Mouse (Mus musculus): Measurements from ENCODE around the gene Slc35d2. TPM values are rescaled to one million over a fixed set of nuclear protein-coding genes. Genes with fewer than 3 reads are reported as not detected.

The Slc35d2 gene
- polyA plus RNA-seq (2012; fragmentation: generic; extraction: Trizol) = 2.1 TPM
- long read RNA-seq, experiment 1, transcript Slc35d2-201 (12 exons, 2,303 nt) = major isoform, 5 of 9 reads
- long read RNA-seq, experiment 1, partial matches to known transcripts = 1 of 9 reads
- long read RNA-seq, experiment 1, other reads (novel, unspliced or antisense) = 1 of 9 reads
- long read RNA-seq, experiment 2, transcript Slc35d2-201 (12 exons, 2,303 nt) = major isoform, 17 of 34 reads
- long read RNA-seq, experiment 2, transcript Slc35d2-202 (11 exons, 917 nt) = minor isoform, 8 of 34 reads
- long read RNA-seq, experiment 2, partial matches to known transcripts = 0 of 34 reads
- long read RNA-seq, experiment 2, other reads (novel, unspliced or antisense) = 9 of 34 reads

GRCm38 (mm10) chr13:64128858-64129615 is at the start of gene Slc35d2:
Gene Slc35d2, minus strand, starts transcription at chr13:64129368.
- no peaks in the 10 kb centered on the region for H3K79me3 ChIP-seq (ENCODE audit: low read depth)
- H3K27me3 ChIP-seq (ENCODE audit: control insufficient read depth, insufficient read depth, insufficient read length) = no peaks in the 10 kb centered on the region
- H3K79me2 ChIP-seq (ENCODE audit: control insufficient read depth, insufficient read depth) = no peaks in the 10 kb centered on the region
- peak within 1 kb of the TSS; percentile 34 for H3K4me3 ChIP-seq (ENCODE audit: insufficient read depth, poor library complexity, severe bottlenecking)
- peak within 1 kb of the TSS; percentile 48 for H3ac ChIP-seq (ENCODE audit: control insufficient read depth, insufficient read length, low read depth)
- TF ChIP-seq USF1 (IDR thresholded peaks at IDR 0.05; ENCODE audit: low read depth) (no peak), MYOD1 (IDR thresholded peaks at IDR 0.05; ENCODE audit: control insufficient read depth, insufficient read length, low read depth) (no peak), MAX (IDR thresholded peaks at IDR 0.05) (no peak), MYOG (IDR thresholded peaks at IDR 0.05; ENCODE audit: control insufficient read depth, extremely low read depth, insufficient read length) (no peak), CEBPB (IDR thresholded peaks at IDR 0.05; ENCODE audit: low read depth) (no peak), CTCF (IDR thresholded peaks at IDR 0.05; ENCODE audit: control insufficient read depth, insufficient read depth, insufficient read length) (no peak), FOSL1 (IDR thresholded peaks at IDR 0.05; ENCODE audit: insufficient read depth, low read length, poor library complexity, severe bottlenecking) (no peak)
- peaks cover 15% of the 10 kb centered on the region for H3K36me3 ChIP-seq (ENCODE audit: control insufficient read depth, insufficient read depth)

GRCm38 (mm10) chr13:64178000-64178399 is 48.8 kb upstream of the Slc35d2 start:
- no peaks in the 10 kb centered on the region for H3K79me2 ChIP-seq (ENCODE audit: control insufficient read depth, insufficient read depth)
- no peak overlapping the region for H3K4me3 ChIP-seq (ENCODE audit: insufficient read depth, poor library complexity, severe bottlenecking)
- TF ChIP-seq USF1 (IDR thresholded peaks at IDR 0.05; ENCODE audit: low read depth) (no peak), MYOD1 (IDR thresholded peaks at IDR 0.05; ENCODE audit: control insufficient read depth, insufficient read length, low read depth) (no peak), MYOG (IDR thresholded peaks at IDR 0.05; ENCODE audit: control insufficient read depth, extremely low read depth, insufficient read length) (no peak), MAX (IDR thresholded peaks at IDR 0.05) (no peak), CTCF (IDR thresholded peaks at IDR 0.05; ENCODE audit: control insufficient read depth, insufficient read depth, insufficient read length) (no peak), FOSL1 (IDR thresholded peaks at IDR 0.05; ENCODE audit: insufficient read depth, low read length, poor library complexity, severe bottlenecking) (no peak), CEBPB (IDR thresholded peaks at IDR 0.05; ENCODE audit: low read depth) (no peak)
- H3K36me3 ChIP-seq (ENCODE audit: control insufficient read depth, insufficient read depth) = peaks cover 5% of the 10 kb centered on the region
- no peaks in the 10 kb centered on the region for H3K79me3 ChIP-seq (ENCODE audit: low read depth)
- no peak overlapping the region for H3ac ChIP-seq (ENCODE audit: control insufficient read depth, insufficient read length, low read depth)
- no peaks in the 10 kb centered on the region for H3K27me3 ChIP-seq (ENCODE audit: control insufficient read depth, insufficient read depth, insufficient read length)

- H3K27me3 ChIP-seq (ENCODE audit: control insufficient read depth, insufficient read depth, insufficient read length) = no peaks in the 10 kb centered on the region
- no peak overlapping the region for H3K4me3 ChIP-seq (ENCODE audit: insufficient read depth, poor library complexity, severe bottlenecking)
- peaks cover 2% of the 10 kb centered on the region for H3K79me3 ChIP-seq (ENCODE audit: low read depth)
- H3ac ChIP-seq (ENCODE audit: control insufficient read depth, insufficient read length, low read depth) = no peak overlapping the region
- peaks cover 7% of the 10 kb centered on the region for H3K36me3 ChIP-seq (ENCODE audit: control insufficient read depth, insufficient read depth)
- H3K79me2 ChIP-seq (ENCODE audit: control insufficient read depth, insufficient read depth) = no peaks in the 10 kb centered on the region
- TF ChIP-seq MYOD1 (IDR thresholded peaks at IDR 0.05; ENCODE audit: control insufficient read depth, insufficient read length, low read depth) (no peak), CEBPB (IDR thresholded peaks at IDR 0.05; ENCODE audit: low read depth) (no peak), CTCF (IDR thresholded peaks at IDR 0.05; ENCODE audit: control insufficient read depth, insufficient read depth, insufficient read length) (no peak), MYOG (IDR thresholded peaks at IDR 0.05; ENCODE audit: control insufficient read depth, extremely low read depth, insufficient read length) (no peak), MAX (IDR thresholded peaks at IDR 0.05) (no peak), USF1 (IDR thresholded peaks at IDR 0.05; ENCODE audit: low read depth) (no peak), FOSL1 (IDR thresholded peaks at IDR 0.05; ENCODE audit: insufficient read depth, low read length, poor library complexity, severe bottlenecking) (no peak)
Measured at GRCm38 (mm10) chr13:64169746-64170145, 40.6 kb upstream of the Slc35d2 start.

GRCm38 (mm10) chr13:64163147-64163715 is 34.1 kb upstream of the Slc35d2 start:
- peaks cover 12% of the 10 kb centered on the region for H3K79me3 ChIP-seq (ENCODE audit: low read depth)
- TF ChIP-seq USF1 (IDR thresholded peaks at IDR 0.05; ENCODE audit: low read depth) = no peak
- no peak for TF ChIP-seq CEBPB (IDR thresholded peaks at IDR 0.05; ENCODE audit: low read depth)
- no peak for TF ChIP-seq CTCF (IDR thresholded peaks at IDR 0.05; ENCODE audit: control insufficient read depth, insufficient read depth, insufficient read length)
- TF ChIP-seq MYOD1 (IDR thresholded peaks at IDR 0.05; ENCODE audit: control insufficient read depth, insufficient read length, low read depth) = no peak
- TF ChIP-seq MAX (IDR thresholded peaks at IDR 0.05) = no peak
- TF ChIP-seq FOSL1 (IDR thresholded peaks at IDR 0.05; ENCODE audit: insufficient read depth, low read length, poor library complexity, severe bottlenecking) = no peak
- no peak for TF ChIP-seq MYOG (IDR thresholded peaks at IDR 0.05; ENCODE audit: control insufficient read depth, extremely low read depth, insufficient read length)
- peak overlapping the region; percentile 91 for H3ac ChIP-seq (ENCODE audit: control insufficient read depth, insufficient read length, low read depth)
- peak overlapping the region; percentile 63 for H3K4me3 ChIP-seq (ENCODE audit: insufficient read depth, poor library complexity, severe bottlenecking)
- no peaks in the 10 kb centered on the region for H3K27me3 ChIP-seq (ENCODE audit: control insufficient read depth, insufficient read depth, insufficient read length)
- H3K36me3 ChIP-seq (ENCODE audit: control insufficient read depth, insufficient read depth) = no peaks in the 10 kb centered on the region
- peaks cover 24% of the 10 kb centered on the region for H3K79me2 ChIP-seq (ENCODE audit: control insufficient read depth, insufficient read depth)

- Histone ChIP-seq H3K4me3 (ENCODE audit: insufficient read depth, poor library complexity, severe bottlenecking) (peak overlapping the region; percentile 63), H3K36me3 (ENCODE audit: control insufficient read depth, insufficient read depth) (no peaks in the 10 kb centered on the region)
- TF ChIP-seq USF1 (IDR thresholded peaks at IDR 0.05; ENCODE audit: low read depth) (no peak), MYOD1 (IDR thresholded peaks at IDR 0.05; ENCODE audit: control insufficient read depth, insufficient read length, low read depth) (peak; percentile 9)
Measured at GRCm38 (mm10) chr13:64162626-64163025, 33.5 kb upstream of the Slc35d2 start.

More at GRCm38 (mm10) chr13:64162626-64163025, 33.5 kb upstream of the Slc35d2 start:
- Histone ChIP-seq H3K27me3 (ENCODE audit: control insufficient read depth, insufficient read depth, insufficient read length) (no peaks in the 10 kb centered on the region), H3K79me2 (ENCODE audit: control insufficient read depth, insufficient read depth) (peaks cover 24% of the 10 kb centered on the region), H3K79me3 (ENCODE audit: low read depth) (peaks cover 11% of the 10 kb centered on the region), H3ac (ENCODE audit: control insufficient read depth, insufficient read length, low read depth) (peak overlapping the region; percentile 91)
